Mouse (Mus musculus): ENCODE measurements around the gene Kcnma1.

The Kcnma1 gene

GRCm38 (mm10) chr14:24014391-24014790 is at the start of gene Kcnma1:
Kcnma1 (minus strand) TSS chr14:24014491.
- Histone ChIP-seq H3K36me3 (ENCODE audit: insufficient read depth, low read length) (no peaks in the 10 kb centered on the region), H3K9me3 (ENCODE audit: low read length) (0 out of 2 replicates have a peak, but pooled peaks cover 5% of the 10 kb centered on the region), H3K4me1 (replicated peaks; ENCODE audit: low read depth, low read length) (no peaks in the 10 kb centered on the region), H3K4me3 (replicated peaks; ENCODE audit: low read length) (no peak within 1 kb of the TSS), H3K27me3 (ENCODE audit: insufficient read depth, low read length) (peaks cover 42% of the 10 kb centered on the region)
- TF ChIP-seq POU5F1 (IDR thresholded peaks at IDR 0.05; ENCODE audit: borderline replicate concordance, low read length): no peak
- TF ChIP-seq CTCF (conservative IDR thresholded peaks at IDR 0.05; ENCODE audit: low read length): no peak
- no peak for TF ChIP-seq NANOG (IDR thresholded peaks at IDR 0.05; ENCODE audit: borderline replicate concordance, low read length)

- H3K4me1 ChIP-seq (replicated peaks; ENCODE audit: low read depth, low read length): 0 out of 2 replicates have a peak, but pooled peaks cover 3% of the 10 kb centered on the region
- no peak for TF ChIP-seq POU5F1 (IDR thresholded peaks at IDR 0.05; ENCODE audit: borderline replicate concordance, low read length)
- peak; percentile 90 for TF ChIP-seq CTCF (conservative IDR thresholded peaks at IDR 0.05; ENCODE audit: low read length)
- no peaks in the 10 kb centered on the region; the same call in 1 of the 2 replicates for H3K27me3 ChIP-seq (ENCODE audit: insufficient read depth, low read length)
- H3K9me3 ChIP-seq (ENCODE audit: low read length): no peaks in the 10 kb centered on the region
- no peak overlapping the region for H3K4me3 ChIP-seq (replicated peaks; ENCODE audit: low read length)
- H3K36me3 ChIP-seq (ENCODE audit: insufficient read depth, low read length): no peaks in the 10 kb centered on the region
These were observed 45.5 kb upstream of the Kcnma1 start for GRCm38 (mm10) chr14:24059747-24060146.

DNA sequence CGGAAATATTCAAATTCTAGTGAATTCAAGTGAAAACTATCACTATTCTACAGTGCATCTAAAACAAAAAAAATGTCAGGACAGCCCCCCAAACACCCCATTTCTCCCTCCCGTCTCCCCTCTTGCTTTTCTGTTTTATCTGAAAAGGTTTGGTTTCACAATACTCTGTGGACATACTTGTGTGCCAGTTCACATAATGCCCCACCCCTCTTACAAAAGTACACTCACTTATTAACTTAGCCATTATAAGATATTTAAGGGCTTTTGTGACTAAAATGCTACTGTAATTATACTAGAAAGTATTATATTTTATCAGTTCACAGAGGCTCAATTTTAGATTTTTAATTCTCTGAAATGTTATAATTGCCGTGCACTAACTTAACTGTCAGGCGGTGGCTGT is 45.0 kb upstream of the Kcnma1 start:
- Histone ChIP-seq H3K9me3 (ENCODE audit: low read length) (no peaks in the 10 kb centered on the region), H3K4me1 (replicated peaks; ENCODE audit: low read depth, low read length) (0 out of 2 replicates have a peak, but pooled peaks cover under 1% of the 10 kb centered on the region), H3K36me3 (ENCODE audit: insufficient read depth, low read length) (no peaks in the 10 kb centered on the region), H3K27me3 (ENCODE audit: insufficient read depth, low read length) (no peaks in the 10 kb centered on the region; the same call in 1 of the 2 replicates), H3K4me3 (replicated peaks; ENCODE audit: low read length) (no peak overlapping the region)
- TF ChIP-seq NANOG (IDR thresholded peaks at IDR 0.05; ENCODE audit: borderline replicate concordance, low read length) (no peak), CTCF (conservative IDR thresholded peaks at IDR 0.05; ENCODE audit: low read length) (no peak)

DNA sequence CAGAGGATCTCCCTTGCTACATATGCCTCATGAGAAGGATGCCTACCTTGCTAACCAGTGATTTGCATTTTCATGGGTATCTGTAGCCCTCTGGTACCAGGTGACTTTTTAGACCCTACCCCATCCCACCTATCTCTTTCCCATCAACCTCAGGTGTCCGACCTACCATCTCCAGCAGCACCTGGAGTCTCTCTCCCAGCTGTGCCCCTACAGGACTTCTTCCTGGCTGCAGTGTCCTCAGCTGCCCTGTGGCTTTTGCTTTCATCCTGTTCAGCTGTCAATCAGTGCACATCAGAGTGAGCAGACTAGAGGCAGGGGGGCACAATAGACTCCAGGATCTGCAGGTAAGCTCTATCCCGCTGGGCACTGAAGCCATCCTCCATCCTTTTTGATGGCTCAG is 37.5 kb upstream of the Kcnma1 start:
- TF ChIP-seq NANOG (IDR thresholded peaks at IDR 0.05; ENCODE audit: borderline replicate concordance, low read length) (no peak), CTCF (conservative IDR thresholded peaks at IDR 0.05; ENCODE audit: low read length) (no peak), POU5F1 (IDR thresholded peaks at IDR 0.05; ENCODE audit: borderline replicate concordance, low read length) (no peak)
- no peaks in the 10 kb centered on the region for H3K27me3 ChIP-seq (ENCODE audit: insufficient read depth, low read length)
- no peaks in the 10 kb centered on the region for H3K4me1 ChIP-seq (replicated peaks; ENCODE audit: low read depth, low read length)
- H3K9me3 ChIP-seq (ENCODE audit: low read length): no peaks in the 10 kb centered on the region
- H3K4me3 ChIP-seq (replicated peaks; ENCODE audit: low read length): no peak overlapping the region
- no peaks in the 10 kb centered on the region for H3K36me3 ChIP-seq (ENCODE audit: insufficient read depth, low read length)

GRCm38 (mm10) chr14:24036609-24037008 is 22.3 kb upstream of the Kcnma1 start:
- H3K4me1 ChIP-seq (replicated peaks; ENCODE audit: low read depth, low read length): peaks cover 30% of the 10 kb centered on the region
- no peak overlapping the region for H3K4me3 ChIP-seq (replicated peaks; ENCODE audit: low read length)
- no peak for TF ChIP-seq CTCF (conservative IDR thresholded peaks at IDR 0.05; ENCODE audit: low read length)
- TF ChIP-seq NANOG (IDR thresholded peaks at IDR 0.05; ENCODE audit: borderline replicate concordance, low read length): peak; percentile 57; the same call in 1 of the 2 replicates
- no peak for TF ChIP-seq POU5F1 (IDR thresholded peaks at IDR 0.05; ENCODE audit: borderline replicate concordance, low read length)
- no peaks in the 10 kb centered on the region for H3K9me3 ChIP-seq (ENCODE audit: low read length)
- H3K27me3 ChIP-seq (ENCODE audit: insufficient read depth, low read length): no peaks in the 10 kb centered on the region; the same call in 1 of the 2 replicates
- no peaks in the 10 kb centered on the region for H3K36me3 ChIP-seq (ENCODE audit: insufficient read depth, low read length)

GRCm38 (mm10) chr14:24036208-24036535 is 21.9 kb upstream of the Kcnma1 start:
- TF ChIP-seq CTCF (conservative IDR thresholded peaks at IDR 0.05; ENCODE audit: low read length) (no peak), POU5F1 (IDR thresholded peaks at IDR 0.05; ENCODE audit: borderline replicate concordance, low read length) (no peak), NANOG (IDR thresholded peaks at IDR 0.05; ENCODE audit: borderline replicate concordance, low read length) (no peak)
- Histone ChIP-seq H3K27me3 (ENCODE audit: insufficient read depth, low read length) (no peaks in the 10 kb centered on the region; the same call in 1 of the 2 replicates), H3K4me3 (replicated peaks; ENCODE audit: low read length) (no peak overlapping the region), H3K4me1 (replicated peaks; ENCODE audit: low read depth, low read length) (peaks cover 30% of the 10 kb centered on the region), H3K36me3 (ENCODE audit: insufficient read depth, low read length) (no peaks in the 10 kb centered on the region), H3K9me3 (ENCODE audit: low read length) (no peaks in the 10 kb centered on the region)

DNA sequence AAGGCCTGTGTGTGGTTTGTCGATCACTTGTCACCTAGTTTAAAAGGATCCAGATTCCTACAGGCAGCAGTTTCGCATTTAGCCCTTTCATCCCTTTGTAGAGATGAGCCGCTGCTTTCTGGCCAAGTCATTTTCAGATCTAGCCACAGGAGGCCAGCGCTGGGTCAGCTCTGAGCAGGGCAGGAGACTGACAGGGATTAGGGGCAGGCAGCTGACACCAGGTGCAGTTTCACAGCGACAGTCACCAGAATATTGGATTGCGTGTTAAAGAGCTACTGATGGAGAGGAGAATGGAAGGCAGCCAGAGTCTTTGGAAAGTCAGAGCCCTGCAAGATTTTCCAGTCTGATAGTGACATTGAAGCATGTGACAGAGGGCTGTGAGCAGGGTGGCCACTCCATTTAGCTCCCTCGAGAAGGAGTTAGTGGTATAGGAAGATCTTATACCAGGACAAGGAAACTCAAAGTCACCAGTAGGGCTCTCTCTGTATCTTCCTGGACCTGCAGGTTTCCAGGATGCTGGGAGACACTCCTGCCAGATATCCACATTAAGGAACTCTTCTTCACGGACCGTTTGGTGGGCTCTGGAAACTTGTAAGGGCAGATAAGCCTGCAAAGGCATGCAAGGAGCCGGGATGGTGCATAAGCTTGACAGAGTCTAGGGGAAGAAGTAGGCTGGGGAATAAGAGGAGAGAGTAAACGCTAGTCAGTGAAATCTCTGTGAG is 21.4 kb upstream of the Kcnma1 start:
- no peaks in the 10 kb centered on the region for H3K36me3 ChIP-seq (ENCODE audit: insufficient read depth, low read length)
- no peaks in the 10 kb centered on the region; the same call in 1 of the 2 replicates for H3K27me3 ChIP-seq (ENCODE audit: insufficient read depth, low read length)
- H3K4me1 ChIP-seq (replicated peaks; ENCODE audit: low read depth, low read length): peaks cover 30% of the 10 kb centered on the region
- TF ChIP-seq CTCF (conservative IDR thresholded peaks at IDR 0.05; ENCODE audit: low read length): no peak
- TF ChIP-seq POU5F1 (IDR thresholded peaks at IDR 0.05; ENCODE audit: borderline replicate concordance, low read length): no peak
- no peak for TF ChIP-seq NANOG (IDR thresholded peaks at IDR 0.05; ENCODE audit: borderline replicate concordance, low read length)
- no peaks in the 10 kb centered on the region for H3K9me3 ChIP-seq (ENCODE audit: low read length)
- H3K4me3 ChIP-seq (replicated peaks; ENCODE audit: low read length): no peak overlapping the region

DNA sequence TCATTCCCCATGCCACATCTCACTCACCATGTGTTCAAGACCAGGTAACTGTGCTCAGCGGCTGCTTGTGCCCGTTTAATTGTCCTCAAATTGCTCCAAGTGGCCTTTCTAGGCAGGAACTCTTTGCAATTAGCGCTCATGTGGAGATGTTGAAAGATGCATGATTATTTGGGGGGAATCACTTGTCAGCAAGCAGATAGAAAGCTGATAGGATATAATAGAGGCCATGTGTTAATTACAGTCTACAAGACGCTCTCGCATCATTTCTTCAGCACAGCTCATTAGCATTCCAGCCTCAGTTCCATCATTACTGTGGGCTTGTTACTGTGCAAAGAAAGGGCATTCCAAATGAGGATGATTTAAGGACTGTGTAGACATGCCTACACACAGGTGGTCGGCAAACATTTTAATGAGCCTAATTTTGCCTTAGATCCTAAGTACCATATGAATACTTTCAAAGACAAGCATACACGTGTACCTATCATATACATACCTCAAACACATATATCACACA is 18.6 kb upstream of the Kcnma1 start:
- H3K9me3 ChIP-seq (ENCODE audit: low read length): peaks cover 4% of the 10 kb centered on the region
- no peak overlapping the region for H3K4me3 ChIP-seq (replicated peaks; ENCODE audit: low read length)
- TF ChIP-seq CTCF (conservative IDR thresholded peaks at IDR 0.05; ENCODE audit: low read length) (no peak), POU5F1 (IDR thresholded peaks at IDR 0.05; ENCODE audit: borderline replicate concordance, low read length) (no peak), NANOG (IDR thresholded peaks at IDR 0.05; ENCODE audit: borderline replicate concordance, low read length) (no peak)
- H3K4me1 ChIP-seq (replicated peaks; ENCODE audit: low read depth, low read length): peaks cover 30% of the 10 kb centered on the region
- H3K36me3 ChIP-seq (ENCODE audit: insufficient read depth, low read length): no peaks in the 10 kb centered on the region
- H3K27me3 ChIP-seq (ENCODE audit: insufficient read depth, low read length): no peaks in the 10 kb centered on the region
